Mouse (Mus musculus) testis, postnatal 14 days (tissue): Measurements from ENCODE around the gene Lcn2.
"Not testable (repeated sequence)": the region's sequence is repeated elsewhere in the genome, so short reads cannot be mapped to it uniquely, and the experiment has no call there.

Source experiments
- DNase-seq: peaks from one replicate; pipeline ENCODE4 v3.0.0; 2021; ENCODE audit warnings: low spot score

The Lcn2 gene

GRCm38 (mm10) chr2:32367315-32367714, 20.7 kb downstream of the Lcn2 start:
- DNase-seq = no peak

- no peak for DNase-seq
Observed at GRCm38 (mm10) chr2:32364121-32364520, 23.9 kb downstream of the Lcn2 start.

- DNase-seq = peak; percentile 43
Observed at GRCm38 (mm10) chr2:32363376-32364106, 24.5 kb downstream of the Lcn2 start.

- peak; percentile 84 for DNase-seq
Observed at GRCm38 (mm10) chr2:32362817-32363340, 25.2 kb downstream of the Lcn2 start.

GRCm38 (mm10) chr2:32362274-32362673, 25.8 kb downstream of the Lcn2 start:
- not testable (repeated sequence) for DNase-seq

- peak; percentile 56 for DNase-seq
Observed at GRCm38 (mm10) chr2:32361437-32361836, 26.6 kb downstream of the Lcn2 start.

- peak; percentile 75 for DNase-seq
Observed at GRCm38 (mm10) chr2:32360741-32361140, 27.3 kb downstream of the Lcn2 start.

GRCm38 (mm10) chr2:32358381-32358780, 29.7 kb downstream of the Lcn2 start:
- no peak for DNase-seq

GRCm38 (mm10) chr2:32357710-32358109, 30.3 kb downstream of the Lcn2 start:
- no peak for DNase-seq

GRCm38 (mm10) chr2:32356216-32356615, 31.8 kb downstream of the Lcn2 start:
- DNase-seq = no peak

GRCm38 (mm10) chr2:32354336-32354895, 33.6 kb downstream of the Lcn2 start:
- no peak for DNase-seq

GRCm38 (mm10) chr2:32353836-32354235, 34.2 kb downstream of the Lcn2 start:
- DNase-seq = no peak

- peak; percentile 88 for DNase-seq
Observed at GRCm38 (mm10) chr2:32353007-32353542, 35.0 kb downstream of the Lcn2 start, which contains the start of gene Dnm1. Dnm1 (minus strand) TSS chr2:32353338.

- DNase-seq = no peak
Observed at GRCm38 (mm10) chr2:32352151-32353006, 35.7 kb downstream of the Lcn2 start, which contains the start of gene Ciz1. Ciz1 (plus strand) TSS chr2:32352327.

GRCm38 (mm10) chr2:32351471-32351961, 36.5 kb downstream of the Lcn2 start:
- no peak for DNase-seq

- DNase-seq = no peak
Observed at GRCm38 (mm10) chr2:32350471-32351051, 37.5 kb downstream of the Lcn2 start.

GRCm38 (mm10) chr2:32349625-32350255, 38.3 kb downstream of the Lcn2 start:
- no peak for DNase-seq

- no peak for DNase-seq
Observed at GRCm38 (mm10) chr2:32348311-32348710, 39.7 kb downstream of the Lcn2 start.

GRCm38 (mm10) chr2:32347019-32347418, 41.0 kb downstream of the Lcn2 start:
- no peak for DNase-seq

GRCm38 (mm10) chr2:32344598-32345321, 43.3 kb downstream of the Lcn2 start:
- no peak for DNase-seq
